Mouse (Mus musculus) myocyte (in vitro differentiated cells): ENCODE data around the gene Ndufb4. TPM values are rescaled to one million over a fixed set of nuclear protein-coding genes. Genes with fewer than 3 reads are reported as not detected.
"Not testable (repeated sequence)": the region's sequence is repeated elsewhere in the genome, so short reads cannot be mapped to it uniquely, and the experiment has no call there.

ENCODE experiments used
- H3K27me3 ChIP-seq: one replicate; pipeline ENCODE4 v1.6.1; 2011; ENCODE audit not compliant: control insufficient read depth, insufficient read depth, insufficient read length
- H3K36me3 ChIP-seq: one replicate; pipeline ENCODE4 v1.6.1; 2011; ENCODE audit not compliant: control insufficient read depth, insufficient read depth
- H3K4me2 ChIP-seq: one replicate; pipeline ENCODE4 v1.6.1; 2011; ENCODE audit warnings: low read depth, control low read depth
- H3K4me3 ChIP-seq: one replicate; pipeline ENCODE4 v1.5.1; 2011; ENCODE audit warnings: mild to moderate bottlenecking, control low read depth, moderate library complexity
- H3K79me2 ChIP-seq: one replicate; pipeline ENCODE4 v1.6.1; 2011; ENCODE audit not compliant: control insufficient read depth, insufficient read depth
- H3ac ChIP-seq: one replicate; pipeline ENCODE4 v1.6.1; 2011; ENCODE audit not compliant: control insufficient read depth, insufficient read length
- CEBPB ChIP-seq: IDR thresholded peaks from 2 replicates; pipeline ENCODE4 v1.6.1; 2011; ENCODE audit warnings: mild to moderate bottlenecking, moderate library complexity; ENCODE audit not compliant: poor library complexity, insufficient read depth, severe bottlenecking
- E2F4 ChIP-seq: IDR thresholded peaks from one replicate; pipeline ENCODE4 v1.6.1; 2011; ENCODE audit warnings: mild to moderate bottlenecking, control low read depth, moderate library complexity; ENCODE audit not compliant: insufficient read depth
- MAX ChIP-seq: IDR thresholded peaks from one replicate; pipeline ENCODE4 v1.6.1; 2011; ENCODE audit warnings: low read depth, mild to moderate bottlenecking, control low read depth
- MYOD1 ChIP-seq, 3 experiments: IDR thresholded peaks; one replicate each; pipeline ENCODE4 v1.6.1; 2011; ENCODE audit warnings: control low read depth in 2 of 3, low read depth in 2 of 3, mild to moderate bottlenecking in 2 of 3, moderate library complexity in 1 of 3; ENCODE audit not compliant: insufficient read length in 2 of 3, control insufficient read depth in 1 of 3
- MYOG ChIP-seq, 3 experiments: IDR thresholded peaks; one replicate each; pipeline ENCODE4 v1.6.1; 2011; ENCODE audit warnings: control low read depth in 2 of 3, low read depth in 2 of 3, mild to moderate bottlenecking in 2 of 3; ENCODE audit not compliant: insufficient read length in 2 of 3, control insufficient read depth in 1 of 3, insufficient read depth in 1 of 3
- POLR2A ChIP-seq: IDR thresholded peaks from one replicate; pipeline ENCODE4 v1.6.1; 2011; ENCODE audit warnings: low read depth, mild to moderate bottlenecking, control low read depth, moderate library complexity; ENCODE audit not compliant: insufficient read length
- POLR2AphosphoS2 ChIP-seq: IDR thresholded peaks from one replicate; pipeline ENCODE4 v1.6.1; 2011; ENCODE audit warnings: low read depth, control low read depth; ENCODE audit not compliant: insufficient read length
- SRF ChIP-seq: IDR thresholded peaks from one replicate; pipeline ENCODE4 v1.6.1; 2011; ENCODE audit warnings: low read depth; ENCODE audit not compliant: control insufficient read depth, insufficient read length
- TCF12 ChIP-seq: IDR thresholded peaks from one replicate; pipeline ENCODE4 v1.6.1; 2011; ENCODE audit warnings: mild to moderate bottlenecking, control low read depth; ENCODE audit not compliant: poor library complexity, insufficient read depth, severe bottlenecking
- TCF3 ChIP-seq: IDR thresholded peaks from one replicate; pipeline ENCODE4 v1.6.1; 2011; ENCODE audit warnings: low read depth, control low read depth; ENCODE audit not compliant: insufficient read length
- USF1 ChIP-seq: IDR thresholded peaks from one replicate; pipeline ENCODE4 v1.6.1; 2011; ENCODE audit warnings: low read depth, mild to moderate bottlenecking, control low read depth, moderate library complexity
- polyA plus RNA-seq: library from polyadenylated mRNA; unstranded; fragments of >200 nt; fragmentation: generic; extraction: Trizol; gene quantifications from one replicate; pipeline ENCODE4 v1.2.1, GENCODE M21; 2012; ENCODE audit warnings: missing spikeins

Ndufb4 gene
- polyA plus RNA-seq: 86.0 TPM

DNA sequence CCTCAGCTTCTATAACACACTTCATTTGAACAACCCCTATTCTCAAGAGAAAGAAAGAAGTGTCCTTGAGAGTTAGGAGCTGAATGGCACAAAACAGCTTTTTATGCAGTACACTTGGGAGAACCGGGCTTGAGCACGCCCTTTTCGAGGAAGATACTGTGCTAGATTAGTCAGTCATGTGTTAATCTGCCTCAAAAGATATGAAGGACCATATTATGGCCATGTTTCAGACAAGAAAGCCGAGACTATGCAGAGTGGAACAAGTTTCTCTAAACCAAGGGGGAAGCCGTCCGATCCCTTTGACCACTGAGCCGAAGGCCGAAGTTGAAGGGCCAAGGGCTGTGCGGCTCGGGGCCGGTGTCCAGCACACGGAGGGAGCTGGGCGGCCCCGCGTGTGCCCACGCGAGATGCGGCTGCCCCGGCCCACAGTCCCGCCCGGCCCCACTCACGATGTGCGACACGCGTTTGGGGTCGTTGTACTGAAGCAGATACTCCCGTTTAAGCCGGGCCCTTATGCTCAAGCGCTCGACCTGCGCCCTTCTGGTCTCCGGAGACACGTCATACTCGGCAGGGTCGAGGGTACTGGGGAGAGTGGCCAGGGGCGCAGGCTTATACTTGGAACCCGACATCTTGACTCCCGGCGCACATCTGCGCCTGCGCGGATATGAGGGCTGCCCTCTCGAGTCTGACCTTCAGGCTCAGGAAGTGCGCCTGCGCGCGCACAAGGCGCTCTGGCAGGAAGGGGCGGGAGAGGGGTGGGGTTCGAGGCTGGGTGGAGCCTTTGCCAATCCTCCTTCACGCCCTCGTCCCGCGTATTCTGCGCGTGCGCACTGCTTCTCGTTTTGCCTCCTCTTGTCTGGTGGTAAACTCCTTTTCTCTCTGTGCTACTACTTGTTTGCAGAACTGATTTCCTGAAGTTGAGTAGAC is at the start of gene Ndufb4:
TSS of gene Ndufb4 (minus strand) at position 723 of the 927 bp plus-strand sequence.
- no peak for TF ChIP-seq MYOG (IDR thresholded peaks at IDR 0.05; ENCODE audit: control insufficient read depth in 1 of 3, insufficient read depth in 1 of 3, insufficient read length in 2 of 3, low read depth in 2 of 3)
- peak in 1 of 3 experiments; percentile 13 for TF ChIP-seq MYOD1 (IDR thresholded peaks at IDR 0.05; ENCODE audit: control insufficient read depth in 1 of 3, insufficient read length in 2 of 3, low read depth in 2 of 3)
- TF ChIP-seq POLR2AphosphoS2: peak; percentile 61
- no peak for TF ChIP-seq TCF3
- peak; percentile 62 for TF ChIP-seq POLR2A
- Histone ChIP-seq H3K27me3 (no peaks in the 10 kb centered on the region), H3ac (peak within 1 kb of the TSS; percentile 53), H3K79me2 (peaks cover 50% of the 10 kb centered on the region), H3K4me3 (peak within 1 kb of the TSS; percentile 32), H3K36me3 (no peaks in the 10 kb centered on the region), H3K4me2 (peak within 1 kb of the TSS; percentile 86)

DNA sequence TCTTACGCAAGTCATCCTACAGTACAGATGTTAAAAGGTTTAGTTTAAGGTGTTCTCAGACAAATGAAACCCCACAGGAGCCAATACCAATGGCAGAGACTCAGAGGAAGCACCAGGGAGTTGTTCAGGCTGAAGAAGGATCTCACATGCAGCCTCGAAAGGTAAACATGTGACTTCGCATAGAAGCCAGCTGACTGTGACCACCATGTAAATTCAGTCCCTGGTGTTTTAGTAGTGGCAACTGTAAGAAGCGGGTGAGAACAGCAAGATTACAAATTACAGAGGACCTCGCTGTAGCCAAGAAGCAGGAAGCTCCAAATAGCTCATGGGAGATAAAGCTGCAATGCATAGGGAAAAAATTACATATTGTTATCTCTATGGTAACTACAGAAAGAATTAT is 49.6 kb upstream of the Ndufb4 start:
- H3K79me2 ChIP-seq: no peaks in the 10 kb centered on the region
- TF ChIP-seq MAX: no peak
- TF ChIP-seq TCF12: no peak
- TF ChIP-seq POLR2A: no peak
- no peak for TF ChIP-seq USF1
- TF ChIP-seq CEBPB: no peak
- no peak for TF ChIP-seq E2F4
- TF ChIP-seq MYOG (IDR thresholded peaks at IDR 0.05; ENCODE audit: control insufficient read depth in 1 of 3, insufficient read depth in 1 of 3, insufficient read length in 2 of 3, low read depth in 2 of 3): no peak
- H3ac ChIP-seq: no peak overlapping the region
- no peak overlapping the region for H3K4me3 ChIP-seq
- H3K27me3 ChIP-seq: no peaks in the 10 kb centered on the region
- H3K4me2 ChIP-seq: no peak overlapping the region
- no peaks in the 10 kb centered on the region for H3K36me3 ChIP-seq

GRCm38 (mm10) chr16:37700071-37700470 is 45.8 kb upstream of the Ndufb4 start:
- not testable (repeated sequence) for H3K27me3 ChIP-seq, H3K4me2 ChIP-seq, H3K36me3 ChIP-seq, H3K4me3 ChIP-seq, H3ac ChIP-seq, H3K79me2 ChIP-seq

GRCm38 (mm10) chr16:37698767-37699166 is 44.5 kb upstream of the Ndufb4 start:
- H3K4me3 ChIP-seq: no peak overlapping the region
- H3K4me2 ChIP-seq: no peak overlapping the region
- no peaks in the 10 kb centered on the region for H3K36me3 ChIP-seq
- no peak overlapping the region for H3ac ChIP-seq
- no peak for TF ChIP-seq CEBPB
- no peak for TF ChIP-seq TCF12
- TF ChIP-seq USF1: no peak
- TF ChIP-seq SRF: no peak
- TF ChIP-seq MYOD1 (IDR thresholded peaks at IDR 0.05; ENCODE audit: control insufficient read depth in 1 of 3, insufficient read length in 2 of 3, low read depth in 2 of 3): no peak
- no peak for TF ChIP-seq E2F4
- no peak for TF ChIP-seq MAX
- H3K27me3 ChIP-seq: no peaks in the 10 kb centered on the region
- no peaks in the 10 kb centered on the region for H3K79me2 ChIP-seq

- Histone ChIP-seq H3K27me3 (no peaks in the 10 kb centered on the region), H3K4me2 (no peak overlapping the region), H3K36me3 (no peaks in the 10 kb centered on the region), H3K4me3 (no peak overlapping the region), H3ac (no peak overlapping the region), H3K79me2 (no peaks in the 10 kb centered on the region)
- TF ChIP-seq MYOD1 (IDR thresholded peaks at IDR 0.05; ENCODE audit: control insufficient read depth in 1 of 3, insufficient read length in 2 of 3, low read depth in 2 of 3) (no peak), E2F4 (no peak), CEBPB (no peak)
Measured at GRCm38 (mm10) chr16:37697271-37697670, 43.0 kb upstream of the Ndufb4 start.
